ENCODE assay signal across 10 mouse cellular contexts in the genomic region with DNA sequence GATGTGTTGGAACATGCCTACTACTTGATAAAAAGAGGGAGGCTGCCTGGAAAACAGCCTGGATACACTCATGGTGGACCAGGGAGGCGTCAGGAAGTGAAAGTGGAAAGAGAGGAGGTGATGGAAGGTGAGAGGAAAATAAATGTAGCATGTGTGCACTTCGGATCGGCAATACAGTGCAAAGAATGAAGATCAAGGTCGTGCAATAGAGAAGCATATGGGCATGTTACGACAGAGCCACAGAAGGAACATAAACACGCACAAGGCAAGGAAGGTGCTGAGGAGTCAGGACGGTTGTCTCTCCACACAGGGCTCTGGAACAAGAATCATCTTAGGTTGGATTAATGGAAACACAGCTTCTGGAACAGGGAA. TPM values are rescaled to one million over a fixed set of nuclear protein-coding genes. Genes with fewer than 3 reads are reported as not detected.
DNase-seq lines count a peak whose midpoint lies in the region; ATAC-seq and TF ChIP-seq lines count a peak whose summit lies in the region.
"Had no signal": no experiment of that assay in that cellular context is flagged by ENCODE, and none has a peak within 500 bp of the region (broad histone marks: within the 10 kb centered on the region; RNA-seq: fewer than 3 reads in every experiment).

No protein-coding gene starts in this region.

- peak overlapping the region; percentile 68 for H3K4me2 ChIP-seq in heart, embryonic 14.5 days (ENCODE audit: low read length)
- H3K4me2 ChIP-seq in intestine, postnatal 0 days (replicated peaks; ENCODE audit: low read depth): peak overlapping the region; percentile 57
- peak overlapping the region; percentile 64 for H3K4me2 ChIP-seq in stomach, embryonic 16.5 days (ENCODE audit: low read depth, low read length)

- TF ChIP-seq CTCF in intestine, postnatal 0 days (IDR thresholded peaks at IDR 0.05; ENCODE audit: low read depth): no peak

- DNase-seq in heart, adult 9 months (ENCODE audit: low spot score in 2 of 2): no peak
- peak; percentile 29 for DNase-seq in urinary bladder, adult 2 months (ENCODE audit: low spot score)
- no peak for DNase-seq in urinary bladder, postnatal 36 days (ENCODE audit: low spot score in 2 of 2)
- no peak for DNase-seq in right cerebral cortex, postnatal 25 days
- no peak for DNase-seq in thymus, adult 18-20 months
- DNase-seq: gastrocnemius, postnatal 25 days had no signal

- no peaks in the 10 kb centered on the region for H3K36me3 ChIP-seq in heart, embryonic 14.5 days (ENCODE audit: control insufficient read depth, insufficient read depth, low read length)
- H3K36me3 ChIP-seq in intestine, postnatal 0 days (ENCODE audit: control insufficient read depth, insufficient read depth): no peaks in the 10 kb centered on the region
- H3K36me3 ChIP-seq in stomach, embryonic 16.5 days (ENCODE audit: control insufficient read depth, insufficient read depth, low read length): no peaks in the 10 kb centered on the region
- H3K36me3 ChIP-seq: G1E had no signal

- WGBS in heart, embryonic 14.5 days: 16% methylated on average over 7 of the region's 7 CpGs
- 6% methylated on average over 7 of the region's 7 CpGs for WGBS in intestine, postnatal 0 days
- 18% methylated on average over 7 of the region's 7 CpGs for WGBS in stomach, embryonic 16.5 days

- H3K4me3 ChIP-seq in heart, embryonic 14.5 days (ENCODE audit: control insufficient read depth in 1 of 2, insufficient read depth in 1 of 2, low read depth in 1 of 2, low read length in 2 of 2): peak overlapping the region; percentile 15 to 21; a peak in 3 of 4 replicates
- H3K4me3 ChIP-seq in intestine, postnatal 0 days (ENCODE audit: low read depth, low read length): peak overlapping the region; percentile 23
- H3K4me3 ChIP-seq in stomach, embryonic 16.5 days (replicated peaks; ENCODE audit: low read length): peak overlapping the region; percentile 35

- peak overlapping the region; percentile 74 for H3K9ac ChIP-seq in heart, embryonic 14.5 days (ENCODE audit: low read length)
- no peak overlapping the region for H3K9ac ChIP-seq in intestine, postnatal 0 days (ENCODE audit: low read depth, low read length)
- peak overlapping the region; percentile 99 for H3K9ac ChIP-seq in stomach, embryonic 16.5 days (ENCODE audit: low read length)

- H3K27ac ChIP-seq in heart, embryonic 14.5 days (replicated peaks in 1 of 2; ENCODE audit: control insufficient read depth in 1 of 2, insufficient read depth in 1 of 2, low read depth in 2 of 2, low read length in 2 of 2): peak overlapping the region; percentile 46 to 100
- H3K27ac ChIP-seq in intestine, postnatal 0 days (ENCODE audit: low read depth, low read length): peak overlapping the region; percentile 57
- peak overlapping the region; percentile 100 for H3K27ac ChIP-seq in stomach, embryonic 16.5 days (ENCODE audit: low read length)

- H3K4me1 ChIP-seq in heart, embryonic 14.5 days (ENCODE audit: control insufficient read depth in 2 of 2, insufficient read depth in 2 of 2, low read length in 2 of 2): peaks cover 8 to 22% of the 10 kb centered on the region in 2 experiments
- H3K4me1 ChIP-seq in intestine, postnatal 0 days (replicated peaks; ENCODE audit: control insufficient read depth, insufficient read depth, low read length): no peaks in the 10 kb centered on the region
- peaks cover 24% of the 10 kb centered on the region for H3K4me1 ChIP-seq in stomach, embryonic 16.5 days (ENCODE audit: control insufficient read depth, insufficient read depth, low read length)

- H3K9me3 ChIP-seq in heart, embryonic 14.5 days (ENCODE audit: control insufficient read depth, low read length): no peaks in the 10 kb centered on the region
- no peaks in the 10 kb centered on the region for H3K9me3 ChIP-seq in intestine, postnatal 0 days (ENCODE audit: control insufficient read depth)
- H3K9me3 ChIP-seq in stomach, embryonic 16.5 days (replicated peaks; ENCODE audit: control insufficient read depth, low read length): no peaks in the 10 kb centered on the region
- H3K9me3 ChIP-seq: G1E had no signal

- H3K27me3 ChIP-seq in heart, embryonic 14.5 days (ENCODE audit: control insufficient read depth, insufficient read depth, low read length): no peaks in the 10 kb centered on the region
- H3K27me3 ChIP-seq in intestine, postnatal 0 days (replicated peaks; ENCODE audit: control insufficient read depth, insufficient read depth, low read length): no peaks in the 10 kb centered on the region
- no peaks in the 10 kb centered on the region for H3K27me3 ChIP-seq in stomach, embryonic 16.5 days (ENCODE audit: control insufficient read depth, insufficient read depth, low read length)

- no peak for ATAC-seq in heart, embryonic 14.5 days (ENCODE audit: insufficient number of reproducible peaks, insufficient read depth, low FRiP score, low read depth)
- no peak for ATAC-seq in intestine, postnatal 0 days
- no peak for ATAC-seq in stomach, embryonic 16.5 days (ENCODE audit: insufficient read depth, low FRiP score)

RNA-seq across cellular contexts. Expression of a gene that starts 59.9 kb away (rescaled TPM):
- 28.1 and 28.2 TPM in 2 replicates for polyA plus RNA-seq in heart, embryonic 14.5 days (2014; fragmentation: Nextera tagmentation; extraction: Ambion mirVana)
- polyA plus RNA-seq in urinary bladder, adult 2 months (2012; rRNA removed): 26.3 and 41.5 TPM in 2 replicates
- 10.4 and 12.1 TPM in 2 replicates for polyA plus RNA-seq in intestine, postnatal 0 days (2015; fragmentation: Nextera tagmentation; extraction: Ambion mirVana)
- polyA plus RNA-seq in stomach, embryonic 16.5 days (2015; fragmentation: Nextera tagmentation; extraction: Ambion mirVana): 25.0 and 26.1 TPM in 2 replicates
